Mouse (Mus musculus) embryo, embryonic 10 days (tissue): ENCODE measurements at regions not wholly inside any gene's neighbourhood (a gene's known extent, or its start where the extent isn't known, plus 50 kb on each side); places are given as distances from the start of the nearest gene placed in this dataset.
A peak's percentile ranks its signal among the peaks of the same experiment; 100 is the strongest.

Experiments
- DNase-seq: peaks from one replicate; pipeline ENCODE4 v3.0.0-alpha.2; 2015; ENCODE audit warnings: low spot score

DNA sequence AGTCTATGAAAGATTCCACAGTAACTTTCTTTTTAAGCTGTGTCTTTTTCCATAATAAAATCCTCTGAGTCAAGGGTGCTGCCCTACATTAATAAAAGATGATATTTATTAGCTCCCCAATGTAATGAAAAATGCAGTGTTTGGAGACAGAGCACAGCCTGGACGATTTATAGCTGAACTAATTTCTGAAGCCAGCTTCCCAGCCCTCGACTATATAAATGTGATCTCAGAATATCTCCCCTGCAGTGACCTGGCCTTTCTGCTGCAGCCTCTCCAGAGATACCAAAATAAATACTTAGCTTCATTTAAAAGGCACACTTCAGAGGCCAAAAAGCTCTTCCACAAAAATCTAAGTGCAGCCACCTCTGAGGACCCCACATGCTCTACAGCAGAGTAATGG is 534.7 kb downstream of the Zfp619 start:
- DNase-seq = no peak

DNA sequence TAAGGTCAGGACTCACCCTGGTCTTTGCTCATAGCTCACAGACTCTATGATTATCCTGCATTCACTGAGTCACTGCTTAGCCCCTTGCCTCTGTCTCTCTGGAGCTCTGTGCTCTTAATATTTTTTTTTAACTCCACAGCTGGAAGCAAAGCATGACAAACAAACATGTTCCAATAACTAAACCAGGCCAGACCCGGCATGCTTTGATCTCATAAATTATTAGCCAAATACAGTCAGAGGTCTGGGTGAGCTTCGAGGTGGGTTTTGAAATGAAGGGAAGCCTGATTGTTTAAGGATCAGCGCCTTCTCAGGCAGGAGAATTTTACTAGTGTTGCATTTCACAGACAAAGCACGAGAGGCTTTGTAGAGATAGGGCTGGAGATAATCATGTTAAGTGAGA is 541.3 kb downstream of the Zfp619 start:
- DNase-seq = no peak

DNA sequence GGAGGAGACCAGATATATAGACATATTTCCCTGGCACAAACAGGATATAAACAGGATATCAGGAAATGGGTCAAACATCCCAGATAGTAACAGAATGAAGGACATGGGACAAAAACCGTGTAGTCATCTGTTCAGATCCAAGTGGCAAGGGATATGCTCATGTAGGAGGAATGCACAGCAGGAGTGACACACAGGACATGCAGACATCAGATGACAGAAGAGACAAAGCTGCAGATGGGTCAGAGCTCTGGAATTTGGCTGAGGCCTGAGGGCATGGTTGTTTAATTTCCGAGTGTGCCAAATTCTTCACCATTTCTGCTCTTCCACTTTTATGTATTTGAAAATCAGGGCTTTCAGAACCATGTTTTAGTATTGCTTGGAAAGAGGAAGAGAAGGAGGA is 547.1 kb downstream of the Zfp619 start:
- no peak for DNase-seq

DNA sequence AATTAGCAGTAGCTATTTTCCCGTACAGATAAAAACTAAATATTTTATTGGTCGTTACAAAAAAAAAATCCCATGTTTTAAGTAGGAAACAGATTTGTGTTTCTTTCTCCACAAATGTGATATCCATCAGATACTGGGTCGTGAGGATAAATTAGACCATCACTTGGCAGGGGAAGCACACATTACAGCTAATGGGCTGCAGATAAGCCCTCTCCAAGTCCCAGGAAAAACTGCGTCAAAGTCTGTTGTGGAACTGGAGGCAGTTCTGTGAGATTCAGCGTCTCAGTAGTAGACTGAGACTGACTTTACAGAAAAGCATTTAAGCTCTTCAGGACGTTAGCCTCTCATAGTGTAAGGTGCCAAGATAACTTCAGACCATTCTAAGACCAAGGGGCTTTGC is 548.0 kb downstream of the Zfp619 start:
- no peak for DNase-seq

DNA sequence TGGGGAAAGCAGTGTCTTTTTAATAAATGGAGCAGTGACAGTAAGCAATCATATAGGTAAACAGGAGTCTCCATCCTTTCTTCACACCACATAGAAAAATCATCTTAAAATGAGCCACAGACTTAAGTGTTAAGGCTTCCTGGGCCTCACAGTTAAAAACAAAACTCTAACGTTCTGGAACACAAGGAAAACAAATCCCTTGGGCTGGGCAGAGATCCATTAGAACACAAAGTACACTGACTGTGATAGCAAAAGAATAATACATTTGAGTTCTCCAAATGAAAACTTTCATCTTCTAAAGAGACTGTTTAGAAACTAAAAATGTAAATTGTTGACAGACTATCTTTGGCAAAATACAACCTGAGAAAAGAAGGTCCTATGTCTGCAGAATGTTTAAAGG is 549.8 kb downstream of the Zfp619 start:
- DNase-seq = no peak

DNA sequence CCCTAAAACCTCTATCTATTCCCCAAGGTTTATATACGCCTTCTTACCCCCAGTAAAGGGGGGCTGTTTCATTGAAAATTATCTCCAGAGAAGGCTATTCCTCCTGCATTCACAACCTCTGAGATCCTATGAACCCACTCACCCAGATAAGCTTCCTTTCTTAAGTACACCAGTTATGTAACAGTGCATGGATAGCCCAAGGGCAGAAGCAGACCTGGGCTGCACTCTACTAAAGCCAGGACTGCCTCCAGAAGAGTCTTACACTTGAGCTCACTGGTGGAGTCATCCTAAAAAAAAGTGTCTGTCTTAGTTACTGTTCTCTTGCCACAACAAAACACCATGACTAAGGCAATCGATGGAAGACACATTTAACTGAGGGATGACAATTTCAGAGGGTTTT is 553.7 kb downstream of the Zfp619 start:
- DNase-seq = no peak

DNA sequence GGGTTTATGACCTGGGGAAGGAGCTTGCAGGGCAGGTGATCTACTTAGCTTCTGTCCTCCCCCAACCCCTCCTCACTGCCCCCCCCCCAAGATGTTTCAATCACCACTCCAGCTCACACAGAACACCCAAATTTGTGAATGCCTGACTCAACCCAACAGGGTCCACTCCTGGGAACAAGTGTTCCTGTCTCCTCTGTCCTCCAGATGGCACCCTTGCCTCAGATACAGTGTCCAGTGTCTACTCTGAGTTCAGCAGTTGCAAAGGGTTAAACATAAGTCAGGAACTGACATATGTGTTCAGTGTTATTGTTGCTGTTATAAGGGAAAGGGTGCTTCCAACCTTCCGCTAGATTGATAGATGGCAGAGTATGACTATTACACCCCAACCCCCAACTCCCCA is 554.9 kb downstream of the Zfp619 start:
- DNase-seq = peak; percentile 13

DNA sequence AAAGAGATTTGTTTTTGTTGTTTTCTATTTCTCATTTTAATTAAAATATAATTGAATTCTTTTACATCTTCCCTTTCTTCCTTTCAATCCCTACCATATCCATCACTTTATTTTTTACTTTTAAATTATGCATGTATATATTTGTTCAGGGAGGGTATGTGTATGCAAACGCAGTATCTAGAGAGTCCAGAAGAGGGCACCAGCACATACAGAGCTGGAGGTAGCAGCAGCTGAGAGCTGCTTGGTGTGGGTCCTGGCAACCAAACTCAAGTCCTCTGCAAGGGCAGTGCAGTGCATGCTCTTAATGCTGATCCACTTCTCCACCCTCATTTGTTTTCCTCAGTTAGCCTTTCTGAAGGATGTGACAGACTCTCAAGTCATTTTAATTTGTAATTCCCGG is 568.7 kb downstream of the Zfp619 start:
- peak; percentile 38 for DNase-seq

DNA sequence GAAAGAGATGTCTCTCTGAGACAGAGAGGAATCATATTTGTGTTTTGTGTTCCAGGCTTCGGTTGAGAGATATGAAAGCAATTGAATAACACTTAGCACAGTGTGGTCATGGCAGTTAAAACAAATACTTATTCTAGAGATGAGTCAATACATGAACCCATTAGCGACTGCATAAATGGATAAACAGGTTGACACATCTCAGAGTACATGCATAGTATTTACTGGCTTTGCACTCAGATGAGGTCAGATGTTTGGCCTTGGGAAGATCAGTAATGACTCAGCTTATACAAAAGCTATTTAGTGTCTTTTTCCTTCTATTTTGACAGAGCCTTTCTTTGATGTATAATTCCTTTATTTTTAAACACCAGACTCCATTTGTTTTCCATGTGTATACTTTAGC is 579.5 kb downstream of the Zfp619 start:
- DNase-seq = no peak

DNA sequence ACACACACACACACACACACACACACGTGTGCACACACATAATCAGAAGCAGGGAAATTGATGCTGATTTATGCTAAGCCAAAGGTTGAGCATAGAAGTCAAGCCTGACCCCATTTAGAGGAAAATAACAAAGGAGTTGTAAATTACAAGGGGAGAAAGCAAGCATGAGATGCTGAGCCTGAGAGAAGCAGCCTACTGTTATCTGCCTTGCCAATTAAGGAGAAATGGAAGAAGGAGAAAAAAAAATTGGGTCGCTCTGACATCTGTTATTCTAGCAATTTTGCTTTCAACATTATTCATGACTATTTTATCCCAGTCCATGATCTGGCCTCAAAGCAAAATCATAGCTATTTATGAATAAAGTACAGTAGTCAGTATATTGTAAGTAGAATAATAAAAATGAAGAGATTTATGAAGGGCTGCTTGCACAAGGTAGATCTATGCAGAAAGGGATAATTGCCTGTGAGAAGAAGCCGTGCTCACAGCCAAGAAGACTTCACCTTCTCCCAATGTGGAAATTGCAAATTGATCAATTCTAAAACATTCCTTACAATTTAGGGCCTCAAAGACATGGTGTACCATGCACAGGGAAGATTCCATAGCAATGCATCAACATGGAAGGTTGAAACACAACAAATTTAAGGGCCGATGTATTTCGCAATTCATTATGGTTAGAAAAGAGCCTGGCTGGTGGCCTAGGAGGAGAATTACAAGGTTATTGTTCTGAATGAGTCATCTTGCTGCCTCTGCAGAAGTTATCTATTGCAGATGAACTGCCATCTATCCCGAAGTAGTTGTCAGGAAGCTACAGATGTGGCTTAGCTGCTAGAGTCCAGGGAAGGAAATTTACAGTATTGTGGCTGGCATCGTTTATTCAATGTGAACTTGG is 585.7 kb downstream of the Zfp619 start:
- no peak for DNase-seq

DNA sequence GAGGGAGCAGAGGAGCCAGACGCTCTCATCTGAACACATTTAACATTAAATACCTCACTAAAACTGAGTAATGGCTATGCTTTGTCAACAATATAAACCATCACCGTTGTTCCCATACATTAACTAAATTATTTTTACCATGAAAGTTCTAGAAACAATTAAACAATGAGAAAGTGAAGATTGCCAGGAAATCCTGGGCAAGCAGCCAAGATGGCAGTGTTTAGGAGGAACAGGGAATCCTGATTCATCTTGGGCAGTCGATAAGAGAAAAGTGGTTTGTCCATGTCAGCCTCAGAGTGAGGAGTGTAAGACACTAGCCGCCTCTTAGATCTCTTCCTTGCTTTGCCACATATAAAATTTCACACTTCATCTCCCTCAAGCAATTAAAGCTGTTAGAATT is 625.3 kb downstream of the Zfp619 start:
- DNase-seq = no peak

DNA sequence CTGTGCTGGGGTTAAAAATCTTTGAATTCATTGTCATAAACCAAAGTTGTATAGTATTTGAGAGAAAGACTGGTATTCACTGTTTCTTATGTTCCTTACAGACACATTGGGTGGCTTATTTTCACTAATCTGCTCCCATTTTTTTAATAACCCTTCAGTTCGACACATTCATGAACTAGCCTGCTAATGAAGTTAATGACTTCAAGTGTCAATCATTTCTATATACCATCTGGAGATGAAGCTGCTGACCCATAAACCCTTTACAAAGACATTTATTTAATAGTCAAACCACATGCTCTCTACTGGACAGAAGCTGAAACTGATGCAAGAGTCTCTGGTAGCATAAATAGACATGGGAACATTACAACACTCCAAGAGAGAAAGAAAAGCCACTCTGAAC is 626.9 kb downstream of the Zfp619 start:
- no peak for DNase-seq

DNA sequence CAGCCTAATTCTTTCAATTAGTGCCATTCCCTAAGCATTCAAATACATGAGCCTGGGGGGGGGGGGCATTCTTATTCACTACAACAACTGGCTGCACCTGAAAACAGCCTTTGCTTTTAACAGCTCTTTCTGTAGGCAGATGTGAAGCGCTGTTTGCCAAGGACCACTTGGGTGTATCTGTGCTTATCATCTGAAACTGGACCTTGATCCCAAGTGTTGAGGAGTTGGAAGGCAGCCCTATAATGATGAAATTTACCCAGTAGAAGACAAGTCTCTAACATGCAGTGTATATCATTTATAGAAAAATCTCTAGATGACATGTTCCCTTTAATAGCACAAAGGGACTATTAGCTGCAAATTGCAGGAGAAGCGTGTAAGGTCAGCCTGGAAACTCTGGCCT is 660.0 kb downstream of the Zfp619 start:
- no peak for DNase-seq

DNA sequence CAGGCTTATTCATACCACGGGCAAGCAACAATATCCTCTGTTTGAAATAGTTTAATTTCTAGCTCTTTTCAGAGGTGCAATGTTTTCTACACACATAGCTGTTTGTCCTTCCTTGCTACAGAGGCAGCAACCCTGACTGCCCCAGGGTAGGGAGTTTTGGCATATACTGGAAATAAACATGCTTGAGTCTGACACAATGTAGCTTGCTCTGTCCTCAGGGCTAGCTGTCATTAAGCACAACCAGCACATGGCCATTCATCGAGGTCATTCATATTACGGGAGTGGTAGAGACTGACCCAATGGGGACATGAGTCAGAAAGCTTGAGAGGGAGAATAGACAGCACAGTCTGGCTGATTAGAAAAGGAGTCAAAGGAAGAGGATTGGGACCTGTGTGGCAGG is 677.8 kb downstream of the Zfp619 start:
- DNase-seq = no peak

DNA sequence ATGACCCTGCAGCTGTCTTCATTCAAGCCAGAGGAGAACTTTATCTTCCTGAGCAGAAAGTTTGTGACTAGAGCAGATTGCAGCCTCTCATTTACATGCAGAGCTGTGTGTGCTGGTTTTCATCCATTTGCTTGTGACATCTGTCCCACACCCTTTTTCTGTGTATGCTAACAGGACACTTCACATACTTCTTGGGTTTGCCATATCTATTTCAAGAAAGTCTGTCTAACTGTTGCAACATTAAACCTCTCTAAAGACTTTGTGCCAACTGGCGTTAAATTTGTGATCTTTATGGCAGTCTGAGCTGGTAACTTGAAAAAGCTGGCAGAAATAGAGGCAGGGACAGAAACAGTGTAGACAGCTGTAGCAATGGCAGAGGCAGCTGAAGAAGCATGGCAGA is 685.0 kb downstream of the Zfp619 start:
- no peak for DNase-seq

DNA sequence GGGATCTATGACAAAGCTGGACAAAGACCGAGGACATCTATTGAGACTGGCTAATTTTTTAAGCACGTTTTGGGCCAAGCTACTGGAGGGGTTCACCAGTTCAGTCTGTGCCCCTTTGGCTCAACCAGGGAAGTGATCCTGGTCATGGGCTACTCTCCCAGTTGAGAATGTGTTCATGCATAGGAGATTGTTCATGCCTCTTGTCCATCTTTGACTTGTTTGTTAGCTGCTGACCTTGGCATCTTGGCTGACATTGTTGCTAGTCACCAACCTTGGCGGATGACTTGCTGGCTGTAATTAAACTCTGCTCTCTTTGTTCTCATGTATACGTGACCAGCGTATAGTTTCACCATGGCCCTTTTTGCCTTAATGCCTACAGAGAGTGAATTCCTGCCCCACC is 686.2 kb upstream of the Vstm2b start:
- DNase-seq = no peak

DNA sequence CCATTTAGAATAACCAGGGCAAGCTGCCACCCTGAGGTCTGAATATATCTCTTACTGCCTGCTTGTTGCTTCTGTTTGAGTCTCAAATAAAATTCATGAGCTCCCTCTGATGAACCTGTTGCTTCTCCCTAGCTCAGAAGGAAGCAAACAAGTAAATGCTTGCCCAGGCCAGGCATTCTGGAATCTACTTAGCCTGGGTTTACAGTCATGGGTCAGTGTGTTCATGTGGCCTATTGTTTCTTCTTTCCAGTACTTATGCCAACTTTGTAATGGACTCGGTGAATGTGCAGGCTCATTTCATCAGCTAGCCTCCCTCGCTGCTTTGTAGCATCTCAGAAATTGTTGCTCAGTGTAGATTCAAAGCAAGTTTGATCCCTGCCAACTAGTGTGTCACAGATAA is 685.6 kb upstream of the Vstm2b start:
- DNase-seq = no peak

DNA sequence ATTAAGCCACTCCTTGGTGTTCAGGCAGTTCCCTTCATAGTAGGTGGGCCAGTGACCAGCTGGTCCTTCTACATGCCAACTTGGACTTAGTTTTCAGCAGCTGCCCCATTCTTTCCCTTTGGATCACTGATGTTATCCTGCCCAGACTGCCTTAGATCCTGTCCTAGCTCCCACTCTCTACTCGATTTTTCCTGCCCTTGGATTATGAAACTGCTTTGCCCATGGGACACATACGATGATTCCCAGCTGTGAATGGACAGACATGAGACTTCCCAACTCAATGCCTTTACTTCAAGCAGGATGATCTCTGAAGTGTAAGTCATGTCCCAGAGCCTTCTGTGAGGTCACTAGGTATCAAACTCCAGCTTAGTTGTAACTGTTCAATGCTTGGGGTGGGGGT is 684.5 kb upstream of the Vstm2b start:
- no peak for DNase-seq

DNA sequence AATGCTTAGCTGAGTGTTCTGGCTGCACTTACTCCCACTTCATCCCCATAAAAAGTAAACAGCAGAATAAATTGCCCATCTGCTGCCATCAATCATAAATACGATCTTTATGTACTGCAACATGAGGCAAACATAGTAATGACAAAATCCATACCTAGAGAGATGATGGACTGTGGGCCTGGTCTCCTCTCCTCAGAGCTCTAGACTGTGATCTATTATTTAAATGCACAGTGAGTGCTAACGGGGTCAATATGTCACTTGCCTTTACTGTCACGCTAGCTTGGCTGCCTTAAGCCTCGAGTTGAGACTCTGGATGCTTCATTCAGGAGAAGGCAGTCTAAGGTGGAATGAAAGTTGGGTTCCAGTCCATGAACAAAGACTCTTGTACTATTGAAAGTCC is 683.7 kb upstream of the Vstm2b start:
- no peak for DNase-seq

DNA sequence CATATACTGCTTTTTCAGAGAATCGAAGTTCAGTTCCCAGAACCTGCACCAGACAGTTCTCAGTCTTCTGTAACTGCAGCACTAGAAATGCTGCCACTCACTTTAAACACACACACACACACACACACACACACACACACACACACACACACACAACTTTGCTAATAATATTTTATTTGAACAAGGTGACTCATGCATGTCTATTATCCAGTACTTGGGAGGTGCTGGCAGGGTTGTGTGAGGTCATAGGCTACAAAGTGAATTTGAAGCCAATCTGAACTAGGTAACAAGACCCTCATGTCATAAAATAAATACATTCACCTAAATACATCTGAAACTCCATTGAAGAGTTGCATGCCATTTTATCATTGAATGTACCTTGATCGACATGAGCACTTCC is 682.9 kb upstream of the Vstm2b start:
- DNase-seq = no peak

DNA sequence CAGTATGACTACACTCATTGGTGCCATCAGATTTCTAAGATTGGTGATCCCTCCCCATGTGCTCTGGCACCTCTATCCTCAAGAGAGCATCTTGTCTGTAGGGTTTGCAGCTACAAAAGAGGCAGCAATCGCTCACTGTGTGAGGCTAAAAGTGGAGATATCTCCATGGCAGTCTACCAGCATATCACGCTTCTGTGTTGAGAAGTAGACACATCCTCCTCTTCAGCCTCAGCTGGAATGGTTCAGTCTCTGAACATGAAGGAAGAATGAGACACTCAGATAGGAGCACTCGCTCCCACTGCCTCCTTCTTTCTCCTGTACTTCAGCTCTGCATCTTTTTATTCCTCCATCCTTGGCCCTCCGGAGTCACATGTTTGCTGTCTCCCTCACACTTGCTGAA is 677.6 kb upstream of the Vstm2b start:
- no peak for DNase-seq

DNA sequence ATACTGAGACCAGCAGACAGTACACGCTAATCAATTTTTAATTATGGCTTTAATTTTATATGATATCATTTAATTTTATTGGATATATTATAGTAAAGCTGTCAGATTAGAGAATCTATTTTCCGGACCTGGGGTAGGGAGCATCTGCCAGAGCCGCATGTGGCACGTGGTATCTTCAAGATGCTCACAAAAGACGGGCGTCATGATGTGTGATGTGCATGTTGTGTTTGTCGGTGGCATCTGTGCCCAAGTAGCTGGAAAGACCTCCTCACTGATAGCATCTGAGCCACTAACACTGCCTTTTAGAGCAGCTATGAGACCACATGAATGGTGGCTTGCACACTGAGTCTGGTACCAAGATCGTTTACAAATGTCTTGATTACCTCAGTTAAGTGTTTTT is 652.9 kb upstream of the Vstm2b start:
- no peak for DNase-seq

DNA sequence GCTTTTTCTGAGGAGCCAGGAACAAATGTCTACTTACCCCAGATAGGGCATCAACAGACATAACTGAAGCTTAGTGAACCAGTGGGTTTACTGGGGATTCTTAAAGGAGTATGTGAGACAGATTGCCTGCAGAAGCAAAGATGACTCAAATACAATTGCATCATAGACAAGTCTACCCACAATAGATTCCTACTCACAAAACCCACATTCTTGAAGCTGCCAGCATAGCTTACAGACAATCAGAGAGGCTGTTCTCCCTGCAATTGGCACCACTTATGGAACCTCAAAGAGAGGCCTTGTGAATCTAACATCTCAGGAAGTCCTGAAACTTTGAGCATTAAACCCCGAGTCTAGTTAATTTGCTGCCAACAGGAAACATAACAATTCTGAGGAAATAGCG is 649.6 kb upstream of the Vstm2b start:
- DNase-seq = no peak

DNA sequence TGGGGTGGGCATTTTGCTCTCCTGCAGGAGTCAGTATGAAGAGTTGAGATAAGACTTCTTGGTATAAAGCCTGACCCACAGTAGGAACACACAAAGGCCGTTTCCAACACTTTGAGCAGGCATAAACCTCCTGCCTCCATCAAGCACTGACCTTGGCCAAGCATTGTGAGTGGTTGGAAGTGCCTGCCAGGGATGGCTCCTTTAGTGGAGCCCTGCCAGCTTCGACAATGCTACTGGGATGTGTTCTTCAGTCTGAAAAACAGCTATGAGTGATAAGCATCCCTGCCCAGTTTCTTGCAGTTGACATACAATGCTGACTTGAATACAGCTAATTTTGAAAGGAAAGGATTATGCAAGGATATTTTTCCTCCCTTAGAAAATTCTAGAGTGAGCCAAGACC is 644.6 kb upstream of the Vstm2b start:
- no peak for DNase-seq
